Mouse (Mus musculus) liver, embryonic 15.5 days (tissue): ENCODE measurements around the gene Carmil1. TPM values are rescaled to one million over a fixed set of nuclear protein-coding genes. Genes with fewer than 3 reads are reported as not detected.
A peak's percentile ranks its signal among the peaks of the same experiment; 100 is the strongest.

Experiments
- ATAC-seq: fragments of 200-750 bp; cut with Nextera tagmentation; 2 replicates; pipeline ENCODE4 v1.8.0; 2017; ENCODE audit warnings: moderate number of reproducible peaks, mild to moderate bottlenecking, moderate library complexity; ENCODE audit not compliant: insufficient read depth
- H3K27ac ChIP-seq: fragments of 300-500 bp; sonication (generic); replicated peaks from 2 replicates; pipeline ENCODE4 v1.5.1; 2015; ENCODE audit warnings: mild to moderate bottlenecking, inconsistent platforms
- H3K27me3 ChIP-seq: fragments of 300-500 bp; sonication (generic); 2 replicates; pipeline ENCODE4 v1.6.1; 2015; ENCODE audit warnings: mild to moderate bottlenecking, inconsistent platforms
- H3K36me3 ChIP-seq: fragments of 300-500 bp; sonication (generic); replicated peaks from 2 replicates; pipeline ENCODE4 v1.6.1; 2015; ENCODE audit warnings: moderate library complexity, mild to moderate bottlenecking, inconsistent platforms
- H3K4me1 ChIP-seq: fragments of 300-500 bp; sonication (generic); replicated peaks from 2 replicates; pipeline ENCODE4 v1.6.1; 2015; ENCODE audit warnings: inconsistent platforms
- H3K4me2 ChIP-seq: fragments of 300-500 bp; sonication (generic); 2 replicates; pipeline ENCODE4 v1.6.1; 2015; ENCODE audit warnings: moderate library complexity, mild to moderate bottlenecking, inconsistent platforms
- H3K4me3 ChIP-seq: fragments of 300-500 bp; sonication (generic); replicated peaks from 2 replicates; pipeline ENCODE4 v1.5.1; 2015; ENCODE audit warnings: mild to moderate bottlenecking, inconsistent platforms
- H3K9ac ChIP-seq: fragments of 300-500 bp; sonication (generic); 2 replicates; pipeline ENCODE4 v1.6.1; 2015; ENCODE audit warnings: moderate library complexity, mild to moderate bottlenecking, inconsistent platforms
- H3K9me3 ChIP-seq: fragments of 300-500 bp; sonication (generic); replicated peaks from 2 replicates; pipeline ENCODE4 v1.6.1; 2016; ENCODE audit warnings: inconsistent platforms
- WGBS: fragments of 180-500 bp; shearing (Covaris S2); methylation state at CpG from one replicate; pipeline ENCODE4 v1.1.7; 2015; ENCODE audit warnings: mixed read lengths; ENCODE audit not compliant: insufficient replicate concordance; 5-methylcytosine and 5-hydroxymethylcytosine counted together
- polyA plus RNA-seq: library from polyadenylated mRNA; unstranded; fragments of >200 nt; fragmentation: Nextera tagmentation; extraction: Ambion mirVana; gene quantifications from 2 replicates; pipeline ENCODE4 v1.2.1, GENCODE M21; 2015

Carmil1 gene
- 4.1 and 5.1 TPM in 2 replicates for polyA plus RNA-seq

DNA sequence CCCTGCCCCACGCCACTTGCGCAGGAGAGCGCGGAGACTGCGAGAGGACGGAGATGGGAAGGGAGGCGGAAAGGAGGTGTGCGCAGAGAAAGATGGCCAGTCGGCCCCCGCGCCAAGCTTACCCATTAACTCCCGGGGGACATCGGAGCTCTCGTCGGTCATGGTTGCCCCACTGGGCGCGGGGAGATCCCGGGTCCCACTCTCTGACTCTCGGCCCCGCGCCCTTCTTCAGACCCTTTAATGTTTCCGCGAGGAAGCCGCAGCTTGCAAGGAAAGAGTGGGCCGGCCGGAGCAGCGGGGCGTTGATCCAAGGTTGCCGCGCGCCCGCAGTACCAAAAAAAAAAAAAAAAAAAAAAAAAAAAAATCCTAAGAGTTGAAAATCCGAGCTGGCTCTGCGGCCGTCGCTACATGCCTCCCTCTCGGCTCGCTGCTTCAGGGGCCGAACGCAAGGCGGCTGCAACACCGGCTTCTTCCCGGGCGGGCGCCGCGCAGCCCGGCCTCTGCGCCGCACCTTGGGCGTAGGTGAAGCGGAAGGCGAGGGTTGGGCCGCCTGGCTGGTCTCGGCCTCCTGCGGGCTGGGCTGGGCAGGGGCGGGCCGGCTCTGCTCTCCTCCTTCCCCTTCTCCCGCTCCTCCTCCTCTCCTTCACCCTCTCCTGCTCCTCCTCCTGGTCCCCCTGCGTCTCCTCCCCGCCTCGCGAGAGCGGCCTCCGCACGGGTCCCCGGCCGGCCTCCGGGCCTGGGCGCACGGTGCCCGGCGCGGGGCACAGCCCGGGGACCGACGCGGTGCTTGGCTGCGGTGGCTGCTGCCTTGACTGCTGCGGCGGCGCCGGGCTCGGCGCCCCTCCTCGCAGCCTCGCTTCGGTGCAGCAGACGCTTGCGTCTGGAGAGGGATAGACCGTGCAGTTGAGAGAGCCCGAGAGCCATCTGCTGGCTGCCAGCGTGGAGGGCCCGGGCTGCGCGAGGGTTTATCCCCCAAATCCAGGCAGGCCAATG, at the start of gene Carmil1:
TSS of gene Carmil1 (minus strand) at position 357 of the 993 bp plus-strand sequence.
- peaks cover 7% of the 10 kb centered on the region; the same call in 1 of the 2 replicates for H3K4me1 ChIP-seq
- H3K27me3 ChIP-seq = peaks cover 55% of the 10 kb centered on the region
- no peaks in the 10 kb centered on the region for H3K9me3 ChIP-seq
- no peaks in the 10 kb centered on the region for H3K36me3 ChIP-seq
- H3K4me3 ChIP-seq = peak within 1 kb of the TSS; percentile 62
- peak within 1 kb of the TSS; percentile 67 for H3K4me2 ChIP-seq
- no peak within 1 kb of the TSS for H3K9ac ChIP-seq
- WGBS = under 1% methylated on average over 95 of the region's 96 CpGs
- H3K27ac ChIP-seq = no peak within 1 kb of the TSS; the same call in 1 of the 2 replicates
- ATAC-seq = peak; percentile 92

DNA sequence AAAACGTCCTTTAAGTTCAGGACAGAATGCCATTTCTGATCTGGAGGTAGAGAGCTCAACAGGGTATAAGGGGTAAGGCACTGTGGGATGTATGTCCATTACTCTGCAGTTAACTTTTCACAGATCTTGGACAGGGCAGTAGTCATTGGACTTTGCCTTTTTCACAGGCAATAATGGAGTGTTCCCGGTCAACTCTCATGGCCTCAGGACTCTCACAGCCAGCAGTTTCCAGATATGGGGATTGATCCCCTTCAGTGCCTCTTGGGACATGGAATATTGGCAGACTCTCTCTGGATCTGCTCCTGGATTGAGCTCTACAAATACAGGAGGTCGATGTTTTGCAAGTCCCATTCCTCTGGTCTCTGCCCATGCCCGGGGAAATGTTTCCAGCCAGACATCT, 49.5 kb upstream of the Carmil1 start:
- Histone ChIP-seq H3K27ac (no peak overlapping the region), H3K36me3 (no peaks in the 10 kb centered on the region), H3K4me3 (no peak overlapping the region), H3K27me3 (no peaks in the 10 kb centered on the region), H3K4me1 (no peaks in the 10 kb centered on the region; the same call in 1 of the 2 replicates), H3K9ac (no peak overlapping the region), H3K4me2 (no peak overlapping the region), H3K9me3 (no peaks in the 10 kb centered on the region)
- ATAC-seq = no peak
- 55% methylated on average over 4 of the region's 4 CpGs for WGBS

DNA sequence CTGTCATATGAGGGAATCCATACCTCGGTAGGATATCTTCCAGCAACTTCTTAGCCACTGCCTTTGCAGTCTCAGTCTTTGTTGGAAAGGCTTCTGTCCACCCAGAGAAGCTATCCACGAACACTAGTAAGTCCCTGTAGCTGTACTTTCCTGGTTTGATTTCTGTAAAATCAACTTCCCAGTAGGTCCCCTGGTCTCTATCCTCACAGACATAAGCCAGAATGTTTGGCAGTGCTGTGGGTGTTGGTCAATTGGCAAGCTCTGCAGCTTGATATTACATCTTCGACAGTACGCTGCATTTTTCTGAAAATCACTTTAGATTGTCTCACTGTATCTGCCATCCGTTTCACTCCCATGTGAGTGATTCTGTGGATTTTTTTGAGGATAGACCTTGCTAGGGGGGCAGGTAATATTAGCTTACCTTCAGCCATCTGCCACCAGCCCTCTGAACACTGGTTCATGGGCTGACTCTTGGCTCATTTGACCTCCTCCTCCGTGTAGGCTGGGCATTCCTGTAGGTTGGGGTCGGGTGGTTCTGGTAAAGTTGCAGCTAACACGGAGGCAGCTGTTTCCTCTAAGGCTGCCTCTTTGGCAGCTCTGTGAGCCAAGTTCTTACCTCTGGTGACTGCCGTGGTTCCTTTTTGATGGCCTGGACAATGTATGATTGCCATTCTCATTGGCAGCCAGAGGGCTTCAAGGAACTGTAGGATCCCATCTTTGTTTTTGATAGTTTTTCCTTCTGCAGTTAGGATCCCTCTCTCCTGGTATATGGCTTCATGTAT, 47.6 kb upstream of the Carmil1 start:
- no peak overlapping the region for H3K4me3 ChIP-seq
- no peaks in the 10 kb centered on the region for H3K36me3 ChIP-seq
- H3K27me3 ChIP-seq = no peaks in the 10 kb centered on the region
- H3K9me3 ChIP-seq = no peaks in the 10 kb centered on the region
- no peak for ATAC-seq
- H3K4me1 ChIP-seq = no peaks in the 10 kb centered on the region; the same call in 1 of the 2 replicates
- WGBS = 52% methylated on average over 9 of the region's 9 CpGs
- H3K4me2 ChIP-seq = no peak overlapping the region
- H3K9ac ChIP-seq = no peak overlapping the region
- H3K27ac ChIP-seq = no peak overlapping the region

DNA sequence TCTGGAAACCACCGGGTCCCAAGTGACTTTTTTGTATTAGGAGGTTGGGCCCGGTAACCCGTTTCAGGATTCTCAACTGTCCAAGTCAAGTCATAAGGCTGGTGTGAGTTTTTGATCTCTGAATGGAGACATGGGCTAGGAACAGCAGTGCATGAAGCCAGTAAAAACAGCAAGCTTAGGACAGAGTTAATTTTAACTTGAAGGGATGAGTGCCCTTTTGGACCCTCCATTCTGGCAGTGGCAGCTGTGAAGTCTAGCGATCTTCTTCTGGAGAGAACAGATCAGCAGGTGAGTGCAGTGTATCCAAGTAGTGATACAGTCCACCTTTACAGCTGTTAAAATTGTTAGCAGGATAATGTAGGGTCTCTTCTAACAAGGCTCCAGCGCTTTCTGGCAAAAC, 46.6 kb upstream of the Carmil1 start, which contains the start of gene Cmah:
TSS of gene Cmah (plus strand) at position 204 of the 400 bp plus-strand sequence.
- 60% methylated on average over 5 of the region's 5 CpGs for WGBS
- Histone ChIP-seq H3K4me1 (no peaks in the 10 kb centered on the region; the same call in 1 of the 2 replicates), H3K4me3 (no peak within 1 kb of the TSS), H3K9me3 (no peaks in the 10 kb centered on the region), H3K27ac (no peak within 1 kb of the TSS), H3K36me3 (no peaks in the 10 kb centered on the region), H3K27me3 (peaks cover 3% of the 10 kb centered on the region; the same call in 1 of the 2 replicates), H3K9ac (no peak within 1 kb of the TSS), H3K4me2 (no peak within 1 kb of the TSS; the same call in 1 of the 2 replicates)
- ATAC-seq = no peak

DNA sequence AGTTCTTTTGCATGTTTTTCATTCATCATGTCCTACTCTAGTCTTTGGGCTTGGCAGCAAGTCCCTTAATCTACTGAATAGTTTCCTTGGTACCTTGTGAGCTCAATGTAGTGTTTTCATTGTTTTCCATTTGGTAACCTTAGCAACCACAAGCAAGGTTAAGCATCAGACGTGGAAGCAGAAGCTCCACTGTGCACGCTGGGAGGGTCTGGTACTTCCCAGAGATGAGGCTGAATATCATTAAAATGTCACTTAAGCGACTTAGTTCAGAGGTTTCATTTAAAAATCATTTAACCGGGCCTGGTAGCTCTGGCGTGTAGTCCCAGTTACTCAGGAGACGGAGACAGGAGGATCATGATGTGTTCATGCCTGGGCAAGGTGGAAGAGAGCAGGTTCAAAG, 40.7 kb upstream of the Carmil1 start:
- Histone ChIP-seq H3K36me3 (no peaks in the 10 kb centered on the region), H3K9me3 (no peaks in the 10 kb centered on the region), H3K4me2 (no peak overlapping the region), H3K27me3 (peaks cover 3% of the 10 kb centered on the region; the same call in 1 of the 2 replicates), H3K4me3 (no peak overlapping the region), H3K27ac (no peak overlapping the region), H3K9ac (no peak overlapping the region), H3K4me1 (no peaks in the 10 kb centered on the region)
- WGBS = 60% methylated on average over 6 of the region's 6 CpGs
- ATAC-seq = no peak

DNA sequence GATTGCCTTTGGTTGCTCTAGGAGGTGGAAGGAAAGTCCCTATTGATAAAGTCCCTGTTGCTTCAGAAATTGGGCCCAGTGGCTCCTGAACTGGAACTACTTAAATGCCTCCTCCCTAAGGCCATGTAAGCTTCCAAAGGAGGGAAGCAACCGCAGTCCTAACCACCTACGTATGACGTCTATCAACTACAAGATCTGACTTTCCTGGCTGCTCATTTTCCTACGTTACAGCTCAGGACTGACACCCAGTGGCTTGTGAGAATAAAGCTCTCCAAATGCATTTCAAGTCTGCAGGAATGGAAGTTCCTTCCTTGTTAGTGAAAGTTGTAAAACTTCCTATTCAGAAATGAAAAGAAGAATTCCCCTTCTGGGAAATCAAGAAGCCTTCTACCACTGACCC, 38.0 kb upstream of the Carmil1 start:
- no peak overlapping the region for H3K4me2 ChIP-seq
- no peaks in the 10 kb centered on the region for H3K36me3 ChIP-seq
- under 1% methylated on average over 4 of the region's 4 CpGs for whole genome bisulfite sequencing
- peaks cover 3% of the 10 kb centered on the region; the same call in 1 of the 2 replicates for H3K27me3 ChIP-seq
- no peak overlapping the region for H3K9ac ChIP-seq
- H3K4me1 ChIP-seq = no peaks in the 10 kb centered on the region
- no peak for ATAC-seq
- no peaks in the 10 kb centered on the region for H3K9me3 ChIP-seq
- no peak overlapping the region for H3K4me3 ChIP-seq
- H3K27ac ChIP-seq = no peak overlapping the region

DNA sequence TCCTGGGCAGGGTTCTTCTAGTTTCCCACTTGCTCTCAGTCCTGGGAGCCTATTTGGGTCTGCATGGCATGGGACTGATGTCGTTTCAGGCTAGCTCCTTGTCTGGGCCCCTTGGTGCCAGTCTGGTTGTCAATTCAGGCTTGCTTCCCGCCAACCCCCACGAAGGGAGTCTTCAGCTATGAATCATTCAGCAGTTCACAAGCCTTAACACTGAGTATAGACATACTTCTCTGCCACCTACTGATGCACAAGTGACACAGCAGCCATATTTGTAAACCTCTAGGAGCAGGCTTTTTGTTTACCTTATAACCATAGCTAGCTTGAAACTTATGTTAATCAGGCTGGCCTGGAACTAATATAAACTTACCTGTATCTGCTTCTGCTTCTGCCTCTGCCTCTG, 36.0 kb upstream of the Carmil1 start:
- no peak overlapping the region for H3K27ac ChIP-seq
- no peak for ATAC-seq
- no peaks in the 10 kb centered on the region for H3K9me3 ChIP-seq
- no peak overlapping the region for H3K9ac ChIP-seq
- no peak overlapping the region for H3K4me2 ChIP-seq
- 46% methylated on average over 3 of the region's 3 CpGs for WGBS
- no peak overlapping the region for H3K4me3 ChIP-seq
- H3K36me3 ChIP-seq = no peaks in the 10 kb centered on the region
- no peaks in the 10 kb centered on the region for H3K27me3 ChIP-seq
- H3K4me1 ChIP-seq = peaks cover 7% of the 10 kb centered on the region

DNA sequence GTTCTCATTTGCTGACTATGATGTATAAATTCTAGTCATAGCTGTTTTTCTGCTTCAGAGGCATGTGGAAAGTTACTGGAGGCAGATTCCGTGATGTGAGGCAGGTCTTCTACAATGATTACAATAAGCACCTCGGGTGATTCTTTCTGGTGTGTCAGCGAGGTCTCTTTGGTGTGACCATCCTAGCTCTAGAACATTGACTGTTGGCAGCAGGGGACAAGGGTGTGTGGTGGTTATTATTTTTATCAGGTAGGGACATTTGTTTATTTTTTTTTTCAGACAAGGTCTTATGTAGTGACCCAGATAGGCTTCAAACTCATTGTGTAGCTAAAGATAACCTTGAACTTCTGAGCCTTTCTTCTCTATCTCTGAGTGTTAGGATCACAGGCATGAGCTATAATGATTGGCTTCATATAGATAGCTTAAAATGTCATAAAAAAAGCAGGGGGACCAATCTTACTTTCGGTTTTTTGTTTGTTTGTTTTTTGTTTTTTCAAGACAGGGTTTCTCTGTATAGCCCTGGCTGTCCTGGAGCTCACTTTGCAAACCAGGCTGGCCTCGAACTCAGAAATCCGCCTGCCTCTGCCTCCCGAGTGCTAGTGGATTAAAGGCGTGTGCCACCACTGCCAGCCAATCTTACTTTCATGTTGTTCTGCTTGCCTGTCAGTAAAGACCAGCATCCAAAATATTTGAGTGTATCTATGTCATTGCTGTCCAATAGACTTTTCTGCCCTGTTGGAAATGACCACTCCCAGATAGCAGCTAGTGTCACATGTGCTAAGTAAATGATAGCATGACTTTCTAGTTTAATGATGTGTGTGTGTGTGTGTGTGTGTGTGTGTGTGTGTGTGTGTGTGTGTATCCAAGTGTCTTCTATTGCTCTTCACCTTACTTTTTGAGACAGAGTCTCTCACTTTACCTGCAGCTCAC, 30.7 kb upstream of the Carmil1 start:
- Histone ChIP-seq H3K27ac (peak overlapping the region; percentile 55), H3K27me3 (no peaks in the 10 kb centered on the region), H3K4me1 (peaks cover 28% of the 10 kb centered on the region), H3K4me3 (no peak overlapping the region), H3K9ac (no peak overlapping the region), H3K36me3 (no peaks in the 10 kb centered on the region), H3K9me3 (no peaks in the 10 kb centered on the region), H3K4me2 (peak overlapping the region; percentile 33)
- WGBS = 41% methylated on average over 8 of the region's 8 CpGs
- peak; percentile 88 for ATAC-seq

DNA sequence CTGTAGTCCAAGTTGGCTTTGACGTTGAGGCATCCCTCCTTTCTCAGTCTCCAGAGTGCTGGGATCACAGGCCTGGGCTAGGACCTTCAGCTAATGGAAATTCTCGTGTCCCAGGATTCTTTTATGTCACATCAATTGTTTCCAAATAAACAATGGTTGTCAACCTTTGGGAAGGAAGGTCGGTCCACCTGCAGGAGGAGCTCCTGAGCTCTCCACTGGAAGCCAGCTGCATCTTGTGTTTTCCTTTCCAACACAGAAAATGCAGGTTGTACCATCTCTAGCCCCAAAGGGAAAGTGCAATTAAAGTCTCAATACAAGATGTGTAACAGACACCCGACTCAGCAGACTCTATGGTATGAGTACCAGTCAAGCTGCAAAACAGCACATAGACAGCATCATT, 25.7 kb upstream of the Carmil1 start:
- Histone ChIP-seq H3K4me1 (peaks cover 19% of the 10 kb centered on the region), H3K9me3 (no peaks in the 10 kb centered on the region), H3K9ac (no peak overlapping the region), H3K27me3 (no peaks in the 10 kb centered on the region), H3K27ac (no peak overlapping the region), H3K4me3 (no peak overlapping the region), H3K36me3 (no peaks in the 10 kb centered on the region), H3K4me2 (no peak overlapping the region)
- ATAC-seq = no peak
- 54% methylated on average over 4 of the region's 4 CpGs for WGBS

DNA sequence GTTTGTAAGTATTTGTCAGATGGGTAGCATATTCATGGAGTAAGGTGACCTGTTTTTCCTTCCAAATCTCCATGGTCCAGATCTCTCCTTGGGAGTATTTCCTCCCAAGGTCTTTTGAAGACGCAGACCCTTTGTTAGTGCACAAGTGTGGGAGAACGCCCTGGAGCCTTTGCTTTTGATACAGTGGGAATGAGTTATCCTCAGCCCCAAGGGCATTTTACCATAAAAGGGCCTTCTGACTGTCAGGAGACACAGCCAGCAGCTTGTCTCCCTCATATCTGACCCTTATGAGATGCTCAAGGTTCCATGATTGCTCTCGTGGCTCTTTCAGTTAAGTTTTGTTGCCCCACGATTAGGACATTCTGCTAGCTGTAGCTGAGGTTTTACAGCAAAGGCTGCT, 24.9 kb upstream of the Carmil1 start:
- Histone ChIP-seq H3K27me3 (no peaks in the 10 kb centered on the region), H3K9ac (no peak overlapping the region), H3K4me3 (no peak overlapping the region), H3K9me3 (no peaks in the 10 kb centered on the region), H3K36me3 (no peaks in the 10 kb centered on the region), H3K4me2 (no peak overlapping the region), H3K4me1 (peaks cover 12% of the 10 kb centered on the region; the same call in 1 of the 2 replicates), H3K27ac (no peak overlapping the region)
- no peak for ATAC-seq
- 56% methylated on average over 4 of the region's 4 CpGs for WGBS
